Mouse (Mus musculus): ENCODE measurements around the gene Abhd6. TPM values are rescaled to one million over a fixed set of nuclear protein-coding genes. Genes with fewer than 3 reads are reported as not detected.

The Abhd6 gene
- polyA plus RNA-seq, 1 experiment from 2014 or later: 9.9 TPM

- Histone ChIP-seq H3K27ac (ENCODE audit: poor library complexity, severe bottlenecking) (no peak overlapping the region), H3K4me3 (no peak overlapping the region), H3K9me3 (replicated peaks) (no peaks in the 10 kb centered on the region), H3K4me1 (replicated peaks) (0 out of 2 replicates have a peak, but pooled peaks cover 3% of the 10 kb centered on the region), H3K27me3 (replicated peaks) (no peaks in the 10 kb centered on the region), H3K9ac (no peak overlapping the region), H3K4me2 (no peak overlapping the region), H3K36me3 (no peaks in the 10 kb centered on the region)
- 82% methylated on average over 6 of the region's 6 CpGs for WGBS
- no peak for ATAC-seq (ENCODE audit: insufficient number of reproducible peaks, low FRiP score)
Measured at GRCm38 (mm10) chr14:7975177-7975576, 27.5 kb upstream of the Abhd6 start.

GRCm38 (mm10) chr14:7977471-7977870 is 25.2 kb upstream of the Abhd6 start:
- no peak overlapping the region for H3K9ac ChIP-seq
- H3K4me2 ChIP-seq: no peak overlapping the region
- H3K4me1 ChIP-seq (replicated peaks): 0 out of 2 replicates have a peak, but pooled peaks cover 3% of the 10 kb centered on the region
- no peaks in the 10 kb centered on the region for H3K9me3 ChIP-seq (replicated peaks)
- no peaks in the 10 kb centered on the region for H3K27me3 ChIP-seq (replicated peaks)
- no peak overlapping the region for H3K4me3 ChIP-seq
- H3K27ac ChIP-seq (ENCODE audit: poor library complexity, severe bottlenecking): no peak overlapping the region
- WGBS: 78% methylated on average over 1 of the region's 1 CpGs
- H3K36me3 ChIP-seq: no peaks in the 10 kb centered on the region
- no peak for ATAC-seq (ENCODE audit: insufficient number of reproducible peaks, low FRiP score)

GRCm38 (mm10) chr14:7978183-7978582 is 24.5 kb upstream of the Abhd6 start:
- H3K4me2 ChIP-seq: no peak overlapping the region
- H3K27me3 ChIP-seq (replicated peaks): no peaks in the 10 kb centered on the region
- no peaks in the 10 kb centered on the region for H3K9me3 ChIP-seq (replicated peaks)
- no peaks in the 10 kb centered on the region for H3K36me3 ChIP-seq
- no peak overlapping the region for H3K4me3 ChIP-seq
- ATAC-seq (ENCODE audit: insufficient number of reproducible peaks, low FRiP score): no peak
- 77% methylated on average over 1 of the region's 1 CpGs for WGBS
- H3K4me1 ChIP-seq (replicated peaks): 0 out of 2 replicates have a peak, but pooled peaks cover 3% of the 10 kb centered on the region
- H3K9ac ChIP-seq: no peak overlapping the region
- H3K27ac ChIP-seq (ENCODE audit: poor library complexity, severe bottlenecking): no peak overlapping the region

GRCm38 (mm10) chr14:7981226-7981625 is 21.5 kb upstream of the Abhd6 start:
- WGBS: 100% methylated on average over 1 of the region's 1 CpGs
- Histone ChIP-seq H3K27ac (ENCODE audit: poor library complexity, severe bottlenecking) (no peak overlapping the region), H3K4me1 (replicated peaks) (0 out of 2 replicates have a peak, but pooled peaks cover 3% of the 10 kb centered on the region), H3K9ac (no peak overlapping the region), H3K27me3 (replicated peaks) (no peaks in the 10 kb centered on the region), H3K36me3 (no peaks in the 10 kb centered on the region), H3K9me3 (replicated peaks) (no peaks in the 10 kb centered on the region), H3K4me2 (no peak overlapping the region), H3K4me3 (no peak overlapping the region)
- no peak for ATAC-seq (ENCODE audit: insufficient number of reproducible peaks, low FRiP score)

GRCm38 (mm10) chr14:7986913-7987312 is 15.8 kb upstream of the Abhd6 start:
- Histone ChIP-seq H3K4me2 (no peak overlapping the region), H3K4me3 (no peak overlapping the region), H3K9ac (no peak overlapping the region), H3K27me3 (replicated peaks) (no peaks in the 10 kb centered on the region), H3K4me1 (replicated peaks) (no peaks in the 10 kb centered on the region), H3K27ac (ENCODE audit: poor library complexity, severe bottlenecking) (no peak overlapping the region), H3K9me3 (replicated peaks) (no peaks in the 10 kb centered on the region), H3K36me3 (no peaks in the 10 kb centered on the region)
- no peak for ATAC-seq (ENCODE audit: insufficient number of reproducible peaks, low FRiP score)
- WGBS: 86% methylated on average over 6 of the region's 6 CpGs

- H3K4me1 ChIP-seq (replicated peaks): no peaks in the 10 kb centered on the region
- H3K9me3 ChIP-seq (replicated peaks): no peaks in the 10 kb centered on the region
- no peak overlapping the region for H3K4me3 ChIP-seq
- 63% methylated on average over 1 of the region's 1 CpGs for WGBS
- no peak overlapping the region for H3K4me2 ChIP-seq
- H3K27me3 ChIP-seq (replicated peaks): no peaks in the 10 kb centered on the region
- no peak for ATAC-seq (ENCODE audit: insufficient number of reproducible peaks, low FRiP score)
- H3K27ac ChIP-seq (ENCODE audit: poor library complexity, severe bottlenecking): no peak overlapping the region
- H3K9ac ChIP-seq: no peak overlapping the region
- H3K36me3 ChIP-seq: no peaks in the 10 kb centered on the region
Measured at GRCm38 (mm10) chr14:7989371-7989770, 13.3 kb upstream of the Abhd6 start.

GRCm38 (mm10) chr14:7989961-7990360 is 12.7 kb upstream of the Abhd6 start:
- Histone ChIP-seq H3K9me3 (replicated peaks) (no peaks in the 10 kb centered on the region), H3K4me1 (replicated peaks) (no peaks in the 10 kb centered on the region), H3K36me3 (no peaks in the 10 kb centered on the region), H3K4me3 (no peak overlapping the region), H3K27ac (ENCODE audit: poor library complexity, severe bottlenecking) (no peak overlapping the region), H3K27me3 (replicated peaks) (no peaks in the 10 kb centered on the region), H3K9ac (no peak overlapping the region), H3K4me2 (no peak overlapping the region)
- 48% methylated on average over 3 of the region's 3 CpGs for WGBS
- ATAC-seq (ENCODE audit: insufficient number of reproducible peaks, low FRiP score): no peak

- Histone ChIP-seq H3K9ac (no peak overlapping the region), H3K9me3 (replicated peaks) (no peaks in the 10 kb centered on the region), H3K27me3 (replicated peaks) (no peaks in the 10 kb centered on the region), H3K27ac (ENCODE audit: poor library complexity, severe bottlenecking) (no peak overlapping the region), H3K4me3 (no peak overlapping the region), H3K4me2 (no peak overlapping the region), H3K4me1 (replicated peaks) (no peaks in the 10 kb centered on the region), H3K36me3 (no peaks in the 10 kb centered on the region)
- no peak for ATAC-seq (ENCODE audit: insufficient number of reproducible peaks, low FRiP score)
- 72% methylated on average over 5 of the region's 5 CpGs for WGBS
Measured at GRCm38 (mm10) chr14:7991108-7991776, 11.5 kb upstream of the Abhd6 start.

- Histone ChIP-seq H3K36me3 (no peaks in the 10 kb centered on the region), H3K27me3 (replicated peaks) (no peaks in the 10 kb centered on the region), H3K27ac (ENCODE audit: poor library complexity, severe bottlenecking) (no peak overlapping the region), H3K9ac (no peak overlapping the region), H3K4me2 (no peak overlapping the region), H3K9me3 (replicated peaks) (no peaks in the 10 kb centered on the region), H3K4me3 (no peak overlapping the region), H3K4me1 (replicated peaks) (no peaks in the 10 kb centered on the region)
- no peak for ATAC-seq (ENCODE audit: insufficient number of reproducible peaks, low FRiP score)
- whole genome bisulfite sequencing: 62% methylated on average over 6 of the region's 6 CpGs
Measured at GRCm38 (mm10) chr14:7992158-7992557, 10.5 kb upstream of the Abhd6 start.

GRCm38 (mm10) chr14:7994271-7994767 is 8.4 kb upstream of the Abhd6 start, which contains the start of gene Dnase1l3:
Gene Dnase1l3 (minus strand): TSS chr14:7994573.
- Histone ChIP-seq H3K4me2 (no peak within 1 kb of the TSS), H3K4me1 (replicated peaks) (no peaks in the 10 kb centered on the region), H3K36me3 (no peaks in the 10 kb centered on the region), H3K9ac (no peak within 1 kb of the TSS), H3K4me3 (no peak within 1 kb of the TSS), H3K27me3 (replicated peaks) (peaks cover 10% of the 10 kb centered on the region), H3K9me3 (replicated peaks) (no peaks in the 10 kb centered on the region), H3K27ac (ENCODE audit: poor library complexity, severe bottlenecking) (no peak within 1 kb of the TSS)
- no peak for ATAC-seq (ENCODE audit: insufficient number of reproducible peaks, low FRiP score)
- 60% methylated on average over 8 of the region's 8 CpGs for WGBS

GRCm38 (mm10) chr14:7997255-7997696 is 5.4 kb upstream of the Abhd6 start:
- Histone ChIP-seq H3K9me3 (replicated peaks) (no peaks in the 10 kb centered on the region), H3K4me3 (peak overlapping the region; percentile 27), H3K27ac (ENCODE audit: poor library complexity, severe bottlenecking) (no peak overlapping the region), H3K9ac (peak overlapping the region; percentile 54; the same call in 1 of the 2 replicates), H3K27me3 (replicated peaks) (peaks cover 38% of the 10 kb centered on the region), H3K36me3 (no peaks in the 10 kb centered on the region), H3K4me2 (peak overlapping the region; percentile 65), H3K4me1 (replicated peaks) (peaks cover 9% of the 10 kb centered on the region; the same call in 1 of the 2 replicates)
- no peak for ATAC-seq (ENCODE audit: insufficient number of reproducible peaks, low FRiP score)
- whole genome bisulfite sequencing: 2% methylated on average over 15 of the region's 15 CpGs
